Mouse (Mus musculus) heart, embryonic 14.5 days (tissue): ENCODE measurements around the gene Bbs1. TPM values are rescaled to one million over a fixed set of nuclear protein-coding genes. Genes with fewer than 3 reads are reported as not detected.

ENCODE experiments used
- ATAC-seq: fragments of 200-750 bp; cut with Nextera tagmentation; 2 replicates; pipeline ENCODE4 v1.8.0; 2017; ENCODE audit warnings: low read depth, moderate TSS enrichment; ENCODE audit not compliant: insufficient number of reproducible peaks, insufficient read depth, low FRiP score
- H3K27ac ChIP-seq, 2 experiments: fragments of 200-500 bp in 1 of 2; fragments of 300-500 bp in 1 of 2; sonication (generic) in 1 of 2; replicated peaks in 1 of 2; 2 replicates each; pipeline ENCODE4 v1.5.1; 2012 to 2014; ENCODE audit warnings: low read depth in 2 of 2, low read length in 2 of 2, control low read depth in 1 of 2, mild to moderate bottlenecking in 1 of 2, mixed read lengths in 1 of 2; ENCODE audit not compliant: control insufficient read depth in 1 of 2, insufficient read depth in 1 of 2
- H3K27me3 ChIP-seq: fragments of 300-500 bp; sonication (generic); 2 replicates; pipeline ENCODE4 v1.6.1; 2014; ENCODE audit warnings: mild to moderate bottlenecking, low read length, control low read depth; ENCODE audit not compliant: control insufficient read depth, insufficient read depth
- H3K36me3 ChIP-seq: fragments of 300-500 bp; sonication (generic); 2 replicates; pipeline ENCODE4 v1.6.1; 2014; ENCODE audit warnings: mild to moderate bottlenecking, control low read depth, low read length, mixed read lengths; ENCODE audit not compliant: control insufficient read depth, insufficient read depth
- H3K4me1 ChIP-seq, 2 experiments: fragments of 200-500 bp in 1 of 2; fragments of 300-500 bp in 1 of 2; sonication (generic) in 1 of 2; 2 replicates each; pipeline ENCODE4 v1.6.1; 2012 to 2014; ENCODE audit warnings: low read length in 2 of 2, control low read depth in 1 of 2, mixed read lengths in 1 of 2; ENCODE audit not compliant: control insufficient read depth in 2 of 2, insufficient read depth in 2 of 2
- H3K4me2 ChIP-seq: fragments of 300-500 bp; sonication (generic); 2 replicates; pipeline ENCODE4 v1.6.1; 2014; ENCODE audit warnings: mild to moderate bottlenecking, low read length
- H3K4me3 ChIP-seq, 2 experiments: fragments of 200-500 bp in 1 of 2; fragments of 300-500 bp in 1 of 2; sonication (generic) in 1 of 2; 2 replicates each; pipeline ENCODE4 v1.5.1; 2012 to 2014; ENCODE audit warnings: low read length in 2 of 2, mild to moderate bottlenecking in 2 of 2, control low read depth in 1 of 2, low read depth in 1 of 2, moderate library complexity in 1 of 2; ENCODE audit not compliant: control insufficient read depth in 1 of 2, insufficient read depth in 1 of 2
- H3K9ac ChIP-seq: fragments of 300-500 bp; sonication (generic); 2 replicates; pipeline ENCODE4 v1.6.1; 2014; ENCODE audit warnings: mild to moderate bottlenecking, low read length
- H3K9me3 ChIP-seq: fragments of 300-500 bp; sonication (generic); 2 replicates; pipeline ENCODE4 v1.6.1; 2016; ENCODE audit warnings: low read length, control low read depth; ENCODE audit not compliant: control insufficient read depth
- WGBS: fragments of 180-500 bp; shearing (Covaris S2); extraction: QIAGEN DNeasy Blood & Tissue Kit; methylation state at CpG from one replicate; pipeline ENCODE4 v1.1.7; 2014; 5-methylcytosine and 5-hydroxymethylcytosine counted together
- polyA plus RNA-seq: library from polyadenylated mRNA; unstranded; fragments of >200 nt; fragmentation: Nextera tagmentation; extraction: Ambion mirVana; gene quantifications from 2 replicates; pipeline ENCODE4 v1.2.1, GENCODE M21; 2014

Bbs1 gene
- polyA plus RNA-seq, 1 experiment from 2014 or later = 2.4 TPM

DNA sequence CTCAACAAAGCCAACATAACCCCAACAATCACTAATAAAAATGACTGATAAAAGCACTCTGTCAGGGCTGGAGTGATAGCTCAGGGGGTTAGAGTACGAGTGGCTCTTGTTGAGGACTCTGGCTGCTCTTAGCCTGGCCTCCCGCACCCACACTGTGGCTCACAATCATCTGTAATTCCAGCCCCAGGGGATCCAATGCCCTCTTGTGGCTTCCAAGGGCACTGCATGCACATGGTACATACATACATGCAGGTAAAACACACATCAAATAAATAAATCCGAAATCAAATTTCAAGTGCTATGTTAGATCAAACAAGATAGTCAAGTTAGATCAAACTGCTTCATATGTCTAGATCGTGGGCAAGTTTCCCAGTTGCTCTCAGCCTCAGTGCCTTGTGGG is 1.7 kb upstream of the Bbs1 start:
- no peak overlapping the region for H3K9ac ChIP-seq
- no peak for ATAC-seq

DNA sequence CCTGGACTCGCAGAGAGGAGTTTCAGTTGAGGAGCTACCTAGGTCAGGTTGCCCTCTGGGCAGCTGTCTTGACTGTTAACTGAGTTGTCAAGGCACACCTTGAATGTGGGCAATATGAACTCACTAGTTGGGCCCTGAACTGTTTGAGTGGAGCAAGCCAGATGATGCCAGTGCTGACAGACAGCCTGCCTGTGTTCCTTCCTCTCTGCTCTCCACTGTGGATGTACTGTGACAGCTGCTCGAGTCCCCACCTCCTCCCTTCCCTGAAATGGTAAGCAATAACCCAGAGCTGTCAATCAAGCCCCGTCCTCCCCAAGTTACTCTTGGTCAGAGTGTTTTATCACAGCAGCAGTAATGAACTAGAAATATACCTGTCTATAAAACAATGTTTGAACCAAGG is 6.5 kb downstream of the Bbs1 start:
- H3K36me3 ChIP-seq = no peaks in the 10 kb centered on the region
- ATAC-seq = no peak
- no peaks in the 10 kb centered on the region for H3K27me3 ChIP-seq
- H3K4me2 ChIP-seq = no peak overlapping the region
- no peak overlapping the region for H3K27ac ChIP-seq
- no peaks in the 10 kb centered on the region; a peak in 1 of 4 replicates for H3K4me1 ChIP-seq
- H3K4me3 ChIP-seq = no peak overlapping the region
- 56% methylated on average over 3 of the region's 3 CpGs for WGBS
- no peak overlapping the region for H3K9ac ChIP-seq
- H3K9me3 ChIP-seq = no peaks in the 10 kb centered on the region

More for the DNA sequence above, 1.7 kb upstream of the Bbs1 start:
- Histone ChIP-seq H3K27me3 (no peaks in the 10 kb centered on the region), H3K4me3 (no peak overlapping the region), H3K27ac (no peak overlapping the region), H3K36me3 (peaks cover 57% of the 10 kb centered on the region), H3K4me1 (0 out of 4 replicates have a peak, but pooled peaks cover 0 to 2% of the 10 kb centered on the region in 2 experiments), H3K4me2 (no peak overlapping the region), H3K9me3 (no peaks in the 10 kb centered on the region)
- 84% methylated on average over 4 of the region's 4 CpGs for WGBS

DNA sequence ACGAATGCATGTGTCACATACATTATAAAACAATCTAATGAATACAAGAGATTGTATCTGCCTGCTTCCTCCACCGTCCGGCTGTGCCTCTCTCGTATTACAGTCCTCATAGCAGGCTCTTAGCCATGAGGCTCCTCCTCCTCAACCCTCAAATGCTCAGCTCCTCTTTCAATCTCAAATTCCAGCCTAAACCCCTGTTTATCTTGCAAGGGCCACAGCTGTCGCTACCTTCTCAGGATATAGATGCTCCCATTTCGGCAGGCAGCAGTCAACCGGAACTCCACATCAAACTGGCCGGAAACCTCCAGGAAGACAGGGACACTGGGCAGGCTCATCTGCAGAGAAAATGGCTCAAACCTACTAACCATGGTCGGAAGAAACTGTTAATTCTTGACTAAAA is 7.5 kb downstream of the Bbs1 start:
- no peak overlapping the region for H3K4me3 ChIP-seq
- no peaks in the 10 kb centered on the region for H3K9me3 ChIP-seq
- WGBS = 62% methylated on average over 9 of the region's 9 CpGs
- no peaks in the 10 kb centered on the region for H3K36me3 ChIP-seq
- H3K9ac ChIP-seq = no peak overlapping the region
- H3K4me2 ChIP-seq = no peak overlapping the region
- ATAC-seq = no peak
- H3K27ac ChIP-seq = no peak overlapping the region
- no peaks in the 10 kb centered on the region; a peak in 1 of 4 replicates for H3K4me1 ChIP-seq
- H3K27me3 ChIP-seq = no peaks in the 10 kb centered on the region

DNA sequence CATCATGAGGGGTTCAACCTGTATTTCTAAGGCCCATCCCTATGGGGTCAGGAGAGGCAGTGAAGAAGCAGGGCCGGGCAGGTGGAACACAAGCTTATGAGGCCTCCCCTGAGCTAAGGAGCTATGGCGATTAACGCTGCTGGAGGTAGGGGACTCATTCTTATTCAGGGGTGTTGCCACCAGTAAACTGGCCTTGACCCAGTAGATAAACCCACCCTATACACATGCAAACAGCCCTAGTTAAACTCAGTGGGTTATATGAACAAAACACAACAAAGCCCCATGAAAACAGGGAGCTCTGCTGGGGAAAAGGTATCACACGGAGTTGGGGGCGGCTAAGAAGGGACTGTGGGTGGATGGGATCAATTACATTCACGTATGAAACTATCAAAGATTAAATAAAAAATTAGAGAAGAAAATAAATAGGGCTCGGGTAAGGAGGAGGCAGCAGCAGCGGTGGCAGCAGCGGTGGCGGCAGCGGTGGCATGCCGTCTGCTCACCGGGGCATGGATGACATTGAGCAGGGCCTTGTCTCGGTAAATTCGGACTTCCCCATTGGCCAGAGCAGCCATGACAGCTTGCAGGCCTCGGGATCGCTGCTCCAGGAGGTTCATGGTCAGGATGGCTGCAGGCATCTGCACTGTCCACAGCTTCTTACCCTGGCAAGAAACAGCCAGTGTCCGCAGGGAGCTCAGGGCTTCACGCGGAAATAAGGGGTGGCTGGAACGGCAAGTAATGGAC is 9.5 kb downstream of the Bbs1 start:
- no peaks in the 10 kb centered on the region for H3K27me3 ChIP-seq
- no peaks in the 10 kb centered on the region for H3K9me3 ChIP-seq
- H3K4me2 ChIP-seq = peak overlapping the region; percentile 23; the same call in 1 of the 2 replicates
- no peak for ATAC-seq
- no peak overlapping the region for H3K9ac ChIP-seq
- no peak overlapping the region for H3K27ac ChIP-seq
- H3K4me3 ChIP-seq = no peak overlapping the region
- no peaks in the 10 kb centered on the region; a peak in 1 of 4 replicates for H3K4me1 ChIP-seq
- H3K36me3 ChIP-seq = no peaks in the 10 kb centered on the region
- 39% methylated on average over 21 of the region's 21 CpGs for WGBS

DNA sequence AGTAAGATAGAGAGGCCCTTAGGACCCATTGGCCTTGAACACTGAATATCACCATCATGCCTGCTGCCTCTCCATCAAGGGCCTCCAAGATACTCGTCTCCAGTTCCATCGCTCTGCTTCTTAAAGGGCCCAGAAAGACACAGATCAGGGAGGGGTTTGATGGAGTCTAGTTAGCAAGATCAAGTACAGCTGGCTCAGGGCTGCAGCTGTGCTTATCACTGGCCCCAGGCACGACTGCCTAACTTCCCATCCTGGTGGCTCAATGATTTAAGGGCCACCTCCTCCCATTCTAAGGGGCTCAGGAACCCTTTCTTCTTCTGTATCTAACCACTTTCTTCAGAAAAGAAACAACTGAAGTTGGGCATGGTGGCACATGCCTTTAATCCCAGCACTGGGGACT is 14.6 kb downstream of the Bbs1 start:
- Histone ChIP-seq H3K36me3 (no peaks in the 10 kb centered on the region), H3K27me3 (no peaks in the 10 kb centered on the region), H3K4me3 (no peak overlapping the region), H3K4me2 (no peak overlapping the region), H3K27ac (no peak overlapping the region), H3K4me1 (peaks cover 3 to 5% of the 10 kb centered on the region in 2 experiments; a peak in 2 of 4 replicates), H3K9ac (no peak overlapping the region), H3K9me3 (no peaks in the 10 kb centered on the region)
- 71% methylated on average over 3 of the region's 3 CpGs for WGBS
- ATAC-seq = no peak

DNA sequence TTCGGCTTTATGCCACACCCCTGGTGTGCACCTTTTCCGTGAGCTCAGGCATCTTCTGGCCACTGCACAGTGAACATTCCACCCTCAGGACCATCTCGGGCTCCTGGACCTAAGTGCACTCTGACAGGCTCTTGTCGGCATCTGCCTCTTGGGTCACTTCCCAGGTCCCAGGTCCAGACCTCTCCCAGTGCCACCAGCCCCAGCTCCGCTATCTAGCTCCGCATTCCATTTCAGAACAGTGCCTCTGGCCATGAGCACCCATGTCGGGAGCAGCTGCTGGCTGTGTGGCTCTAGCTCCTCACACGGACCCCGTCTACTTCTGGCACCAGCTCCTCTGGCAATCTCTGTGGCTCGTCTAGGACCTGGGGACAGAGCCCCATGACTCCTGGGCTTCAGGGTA is 16.6 kb downstream of the Bbs1 start:
- 50% methylated on average over 10 of the region's 10 CpGs for WGBS

DNA sequence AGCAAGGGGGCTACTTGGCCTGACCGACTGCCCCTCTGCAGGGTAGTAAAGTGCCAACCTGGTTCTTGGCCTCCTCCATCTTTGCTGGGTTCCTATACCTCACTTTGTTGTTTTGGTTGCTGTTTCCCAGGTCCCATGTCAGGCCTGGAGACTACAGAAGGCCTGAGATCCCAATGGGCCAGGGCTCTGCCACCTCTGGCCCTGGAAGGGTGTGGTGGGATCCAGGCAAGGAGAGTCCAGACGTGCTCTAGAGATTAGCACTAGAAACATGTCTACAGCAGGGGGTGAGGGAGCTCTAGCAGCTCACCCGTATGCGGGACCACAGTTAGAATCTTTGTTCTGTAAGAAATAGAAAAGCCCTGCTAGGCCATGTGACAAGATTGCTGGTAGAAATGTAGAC is 22.5 kb downstream of the Bbs1 start:
- Histone ChIP-seq H3K9ac (no peak overlapping the region), H3K4me3 (no peak overlapping the region), H3K27ac (no peak overlapping the region), H3K4me1 (no peaks in the 10 kb centered on the region), H3K9me3 (no peaks in the 10 kb centered on the region), H3K4me2 (no peak overlapping the region), H3K36me3 (no peaks in the 10 kb centered on the region; the same call in 1 of the 2 replicates), H3K27me3 (no peaks in the 10 kb centered on the region)
- WGBS = 78% methylated on average over 4 of the region's 4 CpGs
- ATAC-seq = no peak

More for the DNA sequence above, 16.6 kb downstream of the Bbs1 start:
- no peak for ATAC-seq
- Histone ChIP-seq H3K4me3 (no peak overlapping the region), H3K9me3 (no peaks in the 10 kb centered on the region), H3K27me3 (no peaks in the 10 kb centered on the region), H3K27ac (no peak overlapping the region), H3K36me3 (no peaks in the 10 kb centered on the region), H3K9ac (no peak overlapping the region), H3K4me1 (peaks cover 3 to 5% of the 10 kb centered on the region in 2 experiments; a peak in 2 of 4 replicates), H3K4me2 (no peak overlapping the region)
